Mouse (Mus musculus) kidney, postnatal 4 days (tissue): Measurements from ENCODE around the gene Kcnip2.
"Not testable (repeated sequence)": the region's sequence is repeated elsewhere in the genome, so short reads cannot be mapped to it uniquely, and the experiment has no call there.

ENCODE experiments used
- DNase-seq, 2 experiments: peaks; one replicate each; pipeline ENCODE4 v3.0.0; 2021; ENCODE audit warnings: mixed read lengths in 2 of 2

Kcnip2 gene

DNA sequence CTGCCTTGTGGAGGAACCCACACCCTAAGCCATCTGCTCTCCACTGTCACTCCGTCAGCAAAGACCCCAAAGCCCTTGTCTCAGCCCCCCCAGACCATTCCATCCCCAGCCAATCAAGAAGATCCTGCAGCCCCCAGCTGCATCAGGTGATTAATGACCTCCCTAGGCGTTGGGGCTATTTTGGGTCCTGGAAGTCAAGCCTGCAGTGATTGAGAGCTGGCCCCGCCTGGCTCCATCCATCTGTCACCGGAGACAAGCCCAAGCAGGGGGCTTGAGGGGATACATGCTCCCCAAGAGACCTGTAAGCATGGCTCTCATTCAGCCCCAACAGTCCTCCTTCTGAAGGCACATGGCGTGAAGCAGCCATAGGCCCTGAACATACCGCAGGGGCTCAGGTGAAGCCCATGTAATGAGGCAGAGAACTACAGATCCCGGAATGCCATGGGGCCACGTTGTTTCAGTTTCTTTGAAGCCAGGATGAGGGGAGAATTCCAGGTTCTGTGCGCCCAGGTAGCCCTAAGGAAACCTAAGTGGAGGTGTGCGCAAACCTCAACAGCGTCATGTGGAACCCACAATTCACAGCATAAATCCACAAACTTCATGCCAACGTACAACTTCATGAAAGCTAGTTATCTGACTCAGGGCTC lies 4.7 kb downstream of the Kcnip2 start:
- DNase-seq, result no peak

- no peak for DNase-seq
Observed at GRCm38 (mm10) chr19:45807732-45808131, 8.1 kb downstream of the Kcnip2 start.

DNA sequence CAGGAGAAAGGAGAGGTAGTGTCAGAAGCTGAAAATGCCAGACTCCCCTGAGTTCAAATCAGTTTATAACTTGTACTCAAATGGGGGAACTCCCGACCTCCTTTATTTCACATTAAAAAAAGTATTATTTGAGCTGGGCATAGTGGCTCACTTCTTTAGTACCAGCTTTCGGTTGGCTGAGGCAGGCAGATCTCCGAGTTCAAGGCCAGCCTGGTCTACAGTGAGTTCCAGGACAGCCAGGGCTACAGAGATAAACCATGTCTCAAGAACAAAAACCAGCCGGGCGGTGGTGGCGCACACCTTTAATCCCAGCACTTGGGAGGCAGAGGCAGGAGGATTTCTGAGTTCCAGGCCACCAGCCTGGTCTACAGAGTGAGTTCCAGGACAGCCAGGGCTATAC lies 10.0 kb downstream of the Kcnip2 start:
- DNase-seq, result not testable (repeated sequence)

GRCm38 (mm10) chr19:45804593-45805368 lies 11.1 kb downstream of the Kcnip2 start:
- DNase-seq, result peak in 1 of 2 experiments; percentile 49

- DNase-seq, result no peak
Observed at GRCm38 (mm10) chr19:45803408-45803807, 12.5 kb downstream of the Kcnip2 start.

GRCm38 (mm10) chr19:45802702-45803101 lies 13.2 kb downstream of the Kcnip2 start:
- DNase-seq, result no peak

DNA sequence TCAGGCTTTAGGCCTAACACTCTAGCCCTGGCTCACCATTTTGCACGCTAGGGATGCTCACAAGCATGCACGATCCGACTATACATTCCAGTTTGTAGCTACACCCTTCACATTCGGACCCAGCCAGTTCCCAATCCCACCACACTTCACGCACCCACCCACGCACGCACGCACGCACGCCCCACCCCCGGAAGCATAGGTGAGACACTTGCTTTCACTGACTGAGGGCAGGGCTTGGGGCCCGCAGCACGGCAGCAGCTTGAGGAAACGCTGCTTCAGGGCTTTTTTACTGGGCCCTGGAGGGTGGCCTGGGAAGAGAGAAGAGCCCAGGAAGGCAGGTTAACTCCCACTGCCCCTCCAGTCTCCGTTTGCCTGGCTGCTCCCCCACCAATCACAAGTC lies 19.0 kb downstream of the Kcnip2 start:
- no peak for DNase-seq

DNA sequence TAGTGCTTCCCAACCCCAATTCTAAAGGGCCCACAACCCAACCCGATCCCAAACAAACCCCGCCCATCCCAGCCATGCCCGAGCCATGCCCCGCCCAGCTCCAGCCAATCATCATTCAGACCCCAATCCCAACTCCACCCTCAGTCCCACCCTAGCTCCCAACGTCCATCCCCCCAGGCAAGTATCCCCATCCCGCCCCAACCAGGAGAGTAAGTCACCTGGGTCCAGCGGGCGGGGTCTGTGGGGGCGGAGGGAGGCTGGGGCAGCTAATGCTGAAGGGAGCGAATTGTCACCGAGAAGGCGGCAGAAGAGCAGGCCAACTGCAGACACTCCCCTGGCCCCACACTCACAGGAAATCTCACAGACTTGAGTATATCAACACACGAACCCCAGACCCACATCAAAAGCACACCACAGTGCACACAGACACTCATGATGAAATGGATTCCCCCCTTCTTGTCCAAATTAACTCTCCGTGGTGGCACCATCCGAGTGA lies 19.8 kb downstream of the Kcnip2 start:
- DNase-seq, result peak; percentile 47 to 61

DNA sequence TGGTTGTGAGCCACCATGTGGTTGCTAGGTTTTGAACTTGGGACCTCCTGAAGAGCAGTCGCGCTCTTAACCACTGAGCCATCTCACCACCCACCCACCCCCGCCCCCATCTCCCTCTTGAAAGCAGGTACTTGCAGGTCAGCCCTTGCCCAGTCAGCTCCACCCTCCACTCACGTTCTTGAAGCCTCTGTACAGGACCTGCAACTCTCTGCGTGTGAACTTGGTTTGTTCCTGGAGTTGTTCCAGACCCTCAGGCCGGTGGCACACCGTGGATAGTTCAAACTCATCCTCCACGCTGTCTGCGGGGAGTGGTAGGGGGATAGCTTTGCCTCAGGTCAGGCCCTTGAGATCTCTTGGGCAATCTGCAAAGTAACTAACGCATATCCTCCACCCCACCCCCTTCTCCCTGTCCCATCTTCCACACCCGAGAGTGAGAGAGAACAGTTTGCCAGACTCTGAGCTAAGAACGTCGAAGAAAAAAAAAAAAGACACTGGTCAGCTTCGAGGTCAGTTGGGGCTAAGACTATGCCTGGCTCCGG lies 20.4 kb downstream of the Kcnip2 start:
- DNase-seq, result no peak

GRCm38 (mm10) chr19:45794718-45795117 lies 21.1 kb downstream of the Kcnip2 start:
- DNase-seq, result no peak

- DNase-seq, result no peak
Observed at GRCm38 (mm10) chr19:45792404-45792803, 23.5 kb downstream of the Kcnip2 start.

- DNase-seq, result no peak
Observed at GRCm38 (mm10) chr19:45789888-45790874, 25.7 kb downstream of the Kcnip2 start.

GRCm38 (mm10) chr19:45789365-45789764 lies 26.5 kb downstream of the Kcnip2 start:
- DNase-seq, result no peak

DNA sequence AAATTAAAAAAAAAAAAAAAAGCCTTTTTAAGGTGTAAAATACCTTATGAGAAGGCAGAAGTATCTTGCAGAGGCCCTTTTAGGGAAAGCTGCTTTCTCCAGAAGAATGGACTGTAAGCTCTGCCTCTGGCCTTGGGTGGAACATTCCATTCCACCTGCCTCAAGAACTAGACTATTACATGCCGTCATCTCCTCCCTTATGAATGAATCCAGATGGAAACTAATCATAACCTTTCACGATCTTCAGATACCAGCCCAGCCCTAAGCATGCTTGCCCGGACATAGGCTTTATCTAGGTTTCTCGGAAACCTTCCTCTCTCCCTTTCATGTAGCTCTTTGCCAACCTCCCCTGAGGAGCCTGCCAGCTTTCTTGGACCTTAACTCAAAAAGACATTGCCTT lies 27.5 kb downstream of the Kcnip2 start:
- DNase-seq, result no peak

GRCm38 (mm10) chr19:45787450-45787849 lies 28.4 kb downstream of the Kcnip2 start:
- no peak for DNase-seq

DNA sequence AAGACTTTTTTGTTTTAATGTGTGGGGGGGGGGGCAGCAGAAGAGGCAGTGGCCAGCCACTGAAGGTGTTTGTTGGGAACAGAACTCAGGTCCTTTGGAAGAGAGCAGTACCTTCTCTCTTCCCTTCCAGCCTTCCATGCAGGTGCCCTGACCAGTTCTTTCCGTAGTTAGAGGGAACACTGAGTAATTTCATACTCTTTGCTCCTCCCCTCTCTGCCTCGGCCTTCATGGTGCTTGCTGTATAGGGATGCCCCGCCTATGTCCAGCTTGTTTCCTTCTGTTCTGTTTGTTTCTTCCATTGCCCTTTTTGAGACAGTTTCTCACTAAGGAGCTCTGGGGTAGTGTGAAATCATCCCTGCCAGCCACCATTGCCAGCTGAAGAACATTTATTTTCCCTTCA lies 30.4 kb downstream of the Kcnip2 start:
- no peak for DNase-seq

DNA sequence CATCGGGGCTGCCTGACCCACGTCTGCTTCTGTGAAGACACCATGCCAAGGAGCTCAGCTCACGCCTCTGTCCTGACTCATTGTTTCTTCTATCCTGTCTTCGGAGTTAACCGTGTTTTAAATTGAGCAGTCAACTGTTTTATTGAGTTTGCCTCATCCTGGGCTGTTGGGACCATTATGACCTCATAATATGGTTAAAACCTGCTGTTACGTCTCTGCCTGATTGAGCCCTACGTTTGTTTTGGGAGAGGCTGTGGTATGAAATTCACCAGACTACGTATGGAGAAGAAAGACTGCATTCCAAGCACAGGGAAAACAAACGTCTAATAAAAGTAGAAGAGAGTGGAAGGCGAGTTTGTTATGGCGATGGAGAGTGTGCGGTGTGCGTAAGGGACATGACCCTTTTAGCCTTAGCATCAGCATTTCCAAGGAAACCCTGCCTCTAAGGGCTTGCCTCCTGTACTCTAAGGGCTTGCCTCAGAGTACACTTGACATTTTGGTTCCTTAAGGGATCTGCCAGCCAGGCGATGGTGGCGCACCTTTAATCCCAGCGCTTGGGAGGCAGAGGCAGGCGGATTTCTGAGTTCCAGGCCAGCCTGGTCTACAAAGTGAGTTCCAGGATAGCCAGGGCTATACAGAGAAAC lies 31.8 kb downstream of the Kcnip2 start:
- DNase-seq, result no peak

DNA sequence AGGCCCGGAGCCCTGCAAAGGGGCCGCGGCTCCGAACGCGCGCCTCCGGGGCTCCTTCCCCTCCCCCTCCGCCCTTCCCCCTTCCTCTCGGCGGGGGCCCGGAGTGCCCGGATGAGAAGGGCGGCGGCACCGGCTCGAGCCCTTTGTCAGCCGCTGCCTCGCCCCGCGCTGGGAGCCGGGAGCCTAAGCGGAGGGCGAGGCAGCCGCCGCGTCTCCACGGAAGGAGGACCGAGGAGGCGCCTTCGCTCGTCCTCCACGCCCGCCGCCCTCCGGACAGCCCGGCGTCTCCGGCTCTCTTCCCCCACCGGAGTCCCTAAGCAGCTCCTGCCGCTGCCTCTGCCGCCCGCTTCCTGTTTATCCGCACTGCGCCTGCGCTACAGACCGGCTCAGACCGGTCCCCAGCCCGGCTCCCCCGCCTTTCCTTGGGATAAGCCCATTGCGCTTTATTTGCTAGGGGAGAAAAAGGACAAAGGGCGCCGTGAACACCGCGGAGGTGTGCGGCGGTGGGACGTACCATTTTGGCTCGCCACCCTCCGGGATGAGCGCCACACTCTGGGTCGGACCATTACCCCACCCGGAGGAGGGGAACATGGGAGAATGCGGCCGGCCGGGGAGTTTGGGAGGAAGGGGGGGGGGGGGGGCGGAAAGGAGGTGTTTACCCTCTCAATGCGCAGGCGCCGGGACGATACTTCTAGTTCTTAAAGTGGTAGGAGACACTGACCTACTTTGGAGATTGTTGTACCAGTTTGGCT lies 32.5 kb downstream of the Kcnip2 start, which contains the start of gene Mgea5:
Gene Mgea5, minus strand, starts transcription at position 657 of the 752 bp plus-strand sequence.
- DNase-seq, result peak; percentile 97 to 99

DNA sequence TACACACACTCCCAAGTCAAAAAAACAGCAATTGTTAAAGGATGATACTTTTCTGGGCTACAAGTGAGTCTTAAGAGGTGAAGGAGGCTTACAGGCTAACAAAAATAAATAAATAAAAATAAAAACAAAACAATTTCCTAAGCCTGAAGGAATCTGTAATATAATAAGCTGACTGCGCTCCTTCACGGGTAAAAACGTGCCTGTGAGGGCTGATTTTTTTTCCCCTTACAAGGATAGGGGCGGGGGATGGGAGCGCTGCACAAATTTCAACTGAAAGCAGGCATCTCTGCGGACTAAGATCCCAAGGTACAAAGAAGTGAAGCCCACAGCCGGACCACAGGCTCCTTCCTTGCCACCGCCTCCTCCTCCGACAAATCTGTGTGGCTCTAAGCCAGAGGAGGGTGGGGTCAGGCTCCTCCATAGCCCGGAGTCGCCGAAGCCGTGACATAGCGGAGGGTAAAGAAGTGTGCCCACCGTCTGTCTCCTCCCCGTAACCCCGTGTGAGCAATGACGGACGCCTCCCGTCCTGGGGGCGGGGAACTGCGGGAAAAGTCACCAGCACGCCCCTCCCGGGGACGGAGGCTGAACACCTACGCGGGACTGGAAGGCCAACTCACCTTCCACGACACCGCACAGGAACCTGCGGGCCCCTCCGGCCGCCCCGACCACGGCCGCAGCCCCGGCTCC lies 33.4 kb downstream of the Kcnip2 start:
- DNase-seq, result peak; percentile 80 to 88

GRCm38 (mm10) chr19:45781676-45782075 lies 34.2 kb downstream of the Kcnip2 start:
- DNase-seq, result no peak
